Mouse (Mus musculus) fat pad, adult 2 months (tissue): ENCODE measurements around the gene BC016579.

ENCODE experiments used
- DNase-seq: peaks from one replicate; pipeline ENCODE4 v3.0.0-alpha.2; 2011; ENCODE audit warnings: low read depth, low spot score; ENCODE audit errors: extremely low read depth

BC016579 gene

GRCm38 (mm10) chr16:45643944-45644343, 9.9 kb downstream of the BC016579 start:
- no peak for DNase-seq

DNA sequence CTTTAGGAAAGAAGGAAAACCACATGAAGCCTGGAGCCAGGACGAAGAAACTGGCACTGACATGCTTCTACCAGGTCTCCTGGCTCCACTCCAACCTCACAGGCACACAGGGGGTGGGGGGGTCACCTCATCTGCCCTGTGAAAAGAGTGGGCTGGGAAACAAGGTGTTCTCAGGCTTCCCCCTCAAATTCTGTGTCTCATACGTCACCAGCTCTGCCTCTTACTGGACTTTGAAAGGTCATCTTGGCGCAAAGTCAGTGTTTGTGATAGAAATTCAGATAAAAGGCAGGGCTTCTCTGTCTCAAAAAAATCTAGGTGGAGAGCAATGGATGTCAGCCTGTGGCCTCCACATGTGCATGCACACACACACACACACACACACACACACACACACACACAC, 12.6 kb downstream of the BC016579 start:
- DNase-seq: no peak

DNA sequence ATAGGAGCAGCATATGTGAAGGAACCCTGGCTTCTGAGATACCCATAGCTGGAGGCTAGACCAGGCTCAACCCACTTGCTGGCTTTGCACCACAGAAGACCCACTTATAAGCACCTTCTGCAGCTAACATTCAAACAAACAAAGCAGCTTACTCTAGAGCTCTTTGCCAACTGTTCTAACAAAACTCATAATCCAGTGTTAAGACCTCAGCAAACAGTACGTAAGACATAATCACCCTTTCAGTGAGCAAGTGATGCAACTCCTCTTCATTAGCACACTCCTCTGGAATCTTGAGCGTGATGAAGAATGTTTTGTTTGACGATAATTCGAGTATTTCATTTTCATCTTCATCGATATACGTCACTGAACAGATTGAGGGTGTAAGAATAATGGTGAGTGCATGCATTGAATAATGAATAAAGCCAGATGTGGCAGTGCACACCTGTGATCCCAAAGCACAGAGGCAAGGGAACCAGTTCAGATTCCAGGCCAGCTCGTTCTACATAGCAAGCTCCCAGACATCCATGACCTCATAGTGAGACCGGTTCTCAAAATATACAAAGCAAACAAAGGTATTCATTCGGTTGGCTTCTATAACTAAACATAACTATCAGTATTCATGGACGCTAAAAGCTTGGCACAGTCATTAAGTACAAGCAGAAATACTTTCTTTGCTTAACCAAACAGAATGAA, 13.7 kb downstream of the BC016579 start:
- no peak for DNase-seq

DNA sequence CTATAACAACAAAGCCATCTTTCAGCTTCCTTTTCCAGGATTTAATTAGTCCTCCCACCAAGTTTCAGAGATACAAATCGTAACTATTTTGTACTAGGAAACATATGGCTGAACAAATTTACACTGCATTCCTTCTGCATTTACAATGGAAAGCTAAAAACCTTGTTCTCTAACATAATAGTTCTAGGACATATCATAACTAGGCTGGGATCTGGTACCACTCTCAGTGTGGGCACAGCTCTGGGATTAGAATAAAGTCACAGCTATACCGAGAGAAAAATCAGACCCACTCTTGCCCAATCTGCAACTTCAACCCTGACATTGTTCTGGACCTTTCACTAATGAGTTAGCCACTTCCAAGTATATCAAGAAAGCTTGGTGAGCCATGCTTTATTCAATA, 18.0 kb downstream of the BC016579 start:
- no peak for DNase-seq

DNA sequence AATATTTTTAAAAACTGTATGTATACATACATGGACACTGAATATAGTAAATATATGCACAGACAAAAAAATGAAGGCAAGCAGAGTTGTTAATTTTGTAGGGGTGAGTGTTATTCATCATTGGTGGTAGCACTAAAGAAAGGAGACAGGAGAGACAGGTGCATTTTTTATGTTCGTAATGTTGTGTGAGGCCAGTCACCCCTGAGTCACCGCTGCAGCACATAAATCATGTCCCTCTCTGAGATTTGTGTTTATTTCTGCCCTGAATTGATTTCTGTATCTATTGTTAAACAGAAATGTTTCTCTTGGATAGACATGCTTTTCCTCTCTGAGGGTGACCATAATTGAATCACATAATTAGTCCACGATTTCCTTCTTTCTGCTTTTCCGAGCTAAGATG, 21.4 kb downstream of the BC016579 start:
- DNase-seq: no peak

- no peak for DNase-seq
Observed at GRCm38 (mm10) chr16:45630347-45630960, 23.4 kb downstream of the BC016579 start.

- DNase-seq: no peak
Observed at GRCm38 (mm10) chr16:45629497-45630105, 24.3 kb downstream of the BC016579 start.

DNA sequence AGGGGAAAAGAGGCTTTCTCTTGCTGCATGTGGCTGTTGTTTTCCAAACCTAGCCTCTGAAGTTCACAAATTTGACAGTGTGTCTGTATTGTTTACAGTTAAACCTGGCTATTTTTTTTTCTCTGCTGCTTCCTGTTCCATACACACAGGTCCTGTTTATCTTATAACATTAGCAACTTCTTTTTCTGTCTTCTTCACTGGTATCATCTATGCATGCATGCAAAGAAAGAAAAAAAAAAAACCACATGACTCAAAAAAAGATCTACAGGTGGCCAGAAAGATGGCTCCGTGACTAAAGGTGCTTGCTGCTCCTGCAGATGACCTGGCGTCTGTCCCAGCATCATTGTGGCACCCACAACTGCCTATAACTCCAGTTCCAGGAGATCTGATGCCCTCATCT, 28.5 kb downstream of the BC016579 start:
- DNase-seq: no peak

DNA sequence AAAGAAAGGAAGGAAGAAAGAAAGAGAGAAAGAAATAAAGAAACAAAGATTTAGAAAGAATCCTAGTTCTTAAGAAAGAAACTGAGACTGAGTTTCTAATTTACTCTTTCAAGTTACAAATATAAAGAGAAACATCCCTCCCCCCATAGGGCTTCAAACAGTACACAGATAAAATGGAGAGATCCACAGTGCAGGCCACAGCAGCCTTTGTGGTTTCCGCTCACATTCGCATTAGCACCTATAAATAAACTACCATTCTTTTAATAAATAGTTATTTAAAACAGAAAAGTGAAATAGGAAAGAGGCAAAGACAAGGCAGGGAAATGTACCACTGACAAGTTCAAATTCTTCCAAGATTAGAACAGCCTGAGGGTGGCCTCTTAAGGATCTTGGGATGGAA, 29.1 kb downstream of the BC016579 start:
- no peak for DNase-seq

- no peak for DNase-seq
Observed at GRCm38 (mm10) chr16:45623230-45623629, 30.6 kb downstream of the BC016579 start.

DNA sequence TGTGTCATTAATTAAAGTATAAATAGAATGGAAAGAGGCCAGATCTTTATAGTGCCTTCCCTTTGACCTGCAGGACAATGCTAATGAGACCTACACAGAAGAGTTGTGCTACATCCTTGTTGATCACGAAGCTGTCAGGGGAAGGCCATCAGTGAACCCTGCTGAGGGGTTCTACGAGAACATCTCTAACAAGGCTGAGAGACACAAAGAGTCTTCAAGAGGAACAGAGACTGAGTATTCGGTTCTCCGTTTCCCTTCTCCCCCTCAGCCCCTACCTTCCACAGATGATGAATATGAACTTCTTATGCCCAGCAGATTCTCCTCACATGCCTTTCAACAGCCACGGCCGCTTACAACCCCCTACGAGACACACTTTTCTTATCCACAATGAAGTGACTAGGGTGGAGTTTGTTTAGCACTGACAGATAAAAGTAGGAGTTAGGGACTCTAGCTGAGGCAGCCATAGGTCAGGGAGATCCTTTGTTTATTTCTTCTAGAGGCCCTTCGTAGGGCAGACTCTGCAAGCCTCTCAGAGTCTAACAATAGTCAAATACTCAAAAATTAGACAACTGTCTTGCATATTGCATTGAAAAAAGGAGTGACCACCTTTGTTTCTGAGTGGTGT, 34.0 kb downstream of the BC016579 start:
- DNase-seq: no peak

DNA sequence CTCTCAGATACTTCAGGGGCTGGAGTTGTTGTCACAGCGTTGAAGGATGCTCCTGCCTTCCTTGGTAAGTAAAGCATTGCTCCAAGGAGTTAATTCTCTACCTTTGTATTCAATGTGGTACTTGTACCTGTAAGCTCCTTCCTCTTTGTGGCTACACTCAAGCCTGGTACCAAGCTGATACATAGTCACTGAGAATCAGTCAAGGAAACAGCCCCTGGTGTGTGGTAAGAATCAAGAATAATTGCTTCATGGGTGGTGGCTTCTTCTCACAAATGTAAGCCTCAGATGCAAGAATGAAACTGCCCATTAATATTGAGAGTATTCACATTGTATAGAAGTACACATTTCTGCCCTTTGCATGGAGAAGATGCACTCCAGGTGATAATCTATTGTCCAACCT, 37.9 kb downstream of the BC016579 start:
- DNase-seq: no peak

- no peak for DNase-seq
Observed at GRCm38 (mm10) chr16:45613247-45613646, 40.6 kb downstream of the BC016579 start.

GRCm38 (mm10) chr16:45610267-45610666, 43.6 kb downstream of the BC016579 start, which contains the start of gene Gcsam:
Gcsam (plus strand) TSS chr16:45610380.
- no peak for DNase-seq

- no peak for DNase-seq
Observed at GRCm38 (mm10) chr16:45609300-45609699, 44.6 kb downstream of the BC016579 start.

- no peak for DNase-seq
Observed at GRCm38 (mm10) chr16:45608481-45608954, 45.4 kb downstream of the BC016579 start.

DNA sequence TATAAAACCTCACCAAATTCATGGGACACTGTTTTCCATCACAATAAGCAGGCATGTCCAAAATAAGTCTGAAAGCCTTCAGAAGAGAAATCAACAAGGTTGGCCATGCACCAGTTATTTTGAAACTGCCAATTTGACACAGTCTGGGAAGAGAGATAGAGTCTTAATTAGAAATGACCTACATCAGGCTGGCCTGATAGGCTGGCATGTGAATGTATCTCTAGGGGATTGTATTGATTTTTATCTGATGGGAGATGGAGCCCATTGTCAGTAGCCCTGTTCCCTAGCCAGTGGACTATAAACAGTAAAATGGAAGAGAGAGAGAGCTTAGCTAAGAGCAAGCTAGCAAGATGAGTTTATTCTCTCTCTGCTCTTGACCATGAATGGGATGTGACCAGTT, 58.4 kb downstream of the BC016579 start:
- no peak for DNase-seq

DNA sequence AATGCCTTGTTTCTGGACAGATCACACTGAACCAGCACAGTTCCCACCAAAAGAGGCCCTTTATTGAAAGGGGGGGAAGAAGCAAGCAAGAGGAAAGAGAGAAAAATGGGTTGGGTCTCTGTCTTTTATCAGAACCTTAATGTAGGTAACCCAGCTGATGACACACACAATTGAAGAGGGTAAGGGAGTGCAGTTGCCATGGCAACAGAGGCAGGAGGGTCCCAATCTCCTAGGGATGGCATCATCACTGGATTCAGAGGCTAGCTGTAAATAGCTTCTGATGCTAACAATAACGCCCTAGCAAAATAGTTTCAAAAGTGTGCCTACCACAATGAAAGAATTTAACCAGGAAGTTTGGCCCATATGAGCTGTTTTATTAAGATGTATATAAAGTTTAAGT, 60.2 kb downstream of the BC016579 start:
- DNase-seq: no peak

DNA sequence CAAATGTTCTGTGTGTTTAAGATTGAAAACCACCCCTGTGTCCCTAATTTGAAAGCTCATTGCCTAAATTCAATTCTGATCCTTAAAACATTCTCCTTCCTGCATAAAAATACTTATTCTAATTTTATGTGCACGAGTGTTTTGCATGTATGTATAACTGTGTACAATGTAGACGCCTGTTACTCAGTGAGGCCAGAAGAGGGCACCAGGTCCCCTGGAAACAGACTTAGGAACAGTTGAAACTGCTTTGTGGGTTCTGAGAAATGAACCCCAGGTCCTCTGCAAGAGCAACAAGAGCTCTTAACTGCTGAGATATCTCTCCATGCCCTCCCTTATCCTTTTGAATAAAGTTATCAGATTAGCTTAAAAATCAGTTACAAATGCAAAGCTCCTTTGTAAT, 71.4 kb downstream of the BC016579 start:
- DNase-seq: no peak

GRCm38 (mm10) chr16:45579883-45580282, 74.0 kb downstream of the BC016579 start:
- DNase-seq: no peak
